In genomic region chr15:59180076-59180475, GRCm38 (mm10) we compare ENCODE assay signal across 18 mouse cellular contexts.
"Had no signal": no experiment of that assay in that cellular context is flagged by ENCODE, and none has a peak within 500 bp of the region (broad histone marks: within the 10 kb centered on the region; RNA-seq: fewer than 3 reads in every experiment).

No protein-coding gene starts in this region.

- H3K4me3 ChIP-seq: lung, embryonic 15.5 days; megakaryocyte, embryonic 14.5 days; midbrain, embryonic 13.5 days; midbrain, embryonic 15.5 days; neural tube, embryonic 13.5 days; neural tube, embryonic 15.5 days had no signal

- H3K9me3 ChIP-seq: lung, embryonic 15.5 days; midbrain, embryonic 13.5 days; midbrain, embryonic 15.5 days; neural tube, embryonic 13.5 days; neural tube, embryonic 15.5 days had no signal

- DNase-seq: lung, adult 2 months; lung, postnatal 14 days; lung, postnatal 36 days; retina, postnatal 1 day; right cerebral cortex, adult 18-20 months; right cerebral cortex, postnatal 25 days; right cerebral cortex, postnatal 4 days; spleen, adult 18-20 months; thymus, adult 18-20 months; thymus, postnatal 14 days; thymus, postnatal 36 days had no signal

- H3K27ac ChIP-seq: lung, embryonic 15.5 days; macrophage; midbrain, embryonic 13.5 days; midbrain, embryonic 15.5 days; neural tube, embryonic 13.5 days; neural tube, embryonic 15.5 days had no signal

- H3K27me3 ChIP-seq: lung, embryonic 15.5 days; midbrain, embryonic 13.5 days; midbrain, embryonic 15.5 days; neural tube, embryonic 13.5 days; neural tube, embryonic 15.5 days had no signal

- H3K4me1 ChIP-seq: midbrain, embryonic 15.5 days; neural tube, embryonic 15.5 days had no signal

- H3K36me3 ChIP-seq: lung, embryonic 15.5 days; midbrain, embryonic 13.5 days; midbrain, embryonic 15.5 days; neural tube, embryonic 13.5 days; neural tube, embryonic 15.5 days had no signal
